Mouse (Mus musculus): ENCODE data around the gene Olfr286. TPM values are rescaled to one million over a fixed set of nuclear protein-coding genes. Genes with fewer than 3 reads are reported as not detected.

Gene Olfr286
- not detected in 2 replicates for polyA plus RNA-seq (2015; fragmentation: Nextera tagmentation; extraction: Ambion mirVana)

- ATAC-seq (ENCODE audit: low read depth) = no peak
- no peaks in the 10 kb centered on the region for H3K27me3 ChIP-seq
- no peak within 1 kb of the TSS for H3K27ac ChIP-seq (replicated peaks)
- WGBS = 92% methylated on average over 4 of the region's 4 CpGs
- no peak within 1 kb of the TSS for H3K9ac ChIP-seq
- H3K36me3 ChIP-seq = no peaks in the 10 kb centered on the region
- H3K4me2 ChIP-seq = no peak within 1 kb of the TSS
- no peaks in the 10 kb centered on the region for H3K4me1 ChIP-seq (replicated peaks)
- no peaks in the 10 kb centered on the region for H3K9me3 ChIP-seq
- H3K4me3 ChIP-seq = no peak within 1 kb of the TSS
Measured at GRCm38 (mm10) chr15:98234350-98234749, at the start of gene Olfr286. Olfr286 (minus strand) TSS chr15:98234450.

DNA sequence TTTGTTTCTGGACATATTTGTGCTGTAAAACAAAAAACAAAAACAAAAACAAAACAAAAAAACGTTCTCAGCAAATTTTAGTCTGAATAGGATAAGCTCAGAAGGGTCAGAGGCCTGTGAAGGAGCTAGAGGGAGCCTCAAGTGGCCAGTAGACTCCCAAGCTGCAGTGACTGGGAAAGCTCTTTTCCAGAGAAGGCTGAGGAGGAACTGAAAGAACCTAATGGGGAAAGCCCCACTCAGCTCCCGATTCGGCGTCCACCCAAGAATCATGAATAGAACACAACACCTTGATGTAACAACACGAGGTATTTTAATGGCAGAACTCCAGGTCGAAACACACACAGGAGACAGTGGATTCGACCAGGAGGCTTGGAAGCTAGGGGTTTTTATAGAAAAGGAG lies 23.5 kb upstream of the Olfr286 start:
- no peak for ATAC-seq (ENCODE audit: low read depth)
- Histone ChIP-seq H3K9me3 (no peaks in the 10 kb centered on the region), H3K27ac (replicated peaks) (no peak overlapping the region), H3K9ac (no peak overlapping the region), H3K36me3 (no peaks in the 10 kb centered on the region), H3K4me3 (no peak overlapping the region), H3K4me2 (no peak overlapping the region), H3K4me1 (replicated peaks) (no peaks in the 10 kb centered on the region), H3K27me3 (no peaks in the 10 kb centered on the region)
- 83% methylated on average over 7 of the region's 7 CpGs for WGBS

DNA sequence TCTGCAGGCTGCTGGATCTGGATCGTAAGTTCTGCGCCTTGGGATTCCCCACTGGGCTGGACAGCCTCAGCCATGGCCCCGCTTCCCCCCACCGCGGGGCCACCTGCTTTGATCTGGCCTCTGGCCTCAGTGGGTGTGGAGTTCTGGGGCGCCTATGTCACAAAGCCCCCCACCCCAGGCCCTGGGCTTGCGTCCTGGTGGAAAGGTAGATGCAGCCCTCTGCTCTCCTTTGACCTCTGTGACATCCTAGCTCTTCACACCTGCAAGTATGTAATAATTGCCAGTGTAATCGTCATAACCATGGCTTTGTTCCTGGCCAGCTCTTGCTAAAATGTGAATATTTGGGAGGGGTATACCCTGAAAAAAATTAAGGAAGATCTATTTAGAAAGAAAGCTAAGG lies 22.9 kb upstream of the Olfr286 start, which contains the start of gene H1fnt:
H1fnt (minus strand) TSS at position 101 of the 400 bp plus-strand sequence.
- H3K4me2 ChIP-seq = no peak within 1 kb of the TSS
- WGBS = 81% methylated on average over 8 of the region's 8 CpGs
- no peak within 1 kb of the TSS for H3K27ac ChIP-seq (replicated peaks)
- no peak within 1 kb of the TSS for H3K4me3 ChIP-seq
- no peaks in the 10 kb centered on the region for H3K9me3 ChIP-seq
- no peak for ATAC-seq (ENCODE audit: low read depth)
- H3K4me1 ChIP-seq (replicated peaks) = no peaks in the 10 kb centered on the region
- no peaks in the 10 kb centered on the region for H3K36me3 ChIP-seq
- no peaks in the 10 kb centered on the region for H3K27me3 ChIP-seq
- no peak within 1 kb of the TSS for H3K9ac ChIP-seq

GRCm38 (mm10) chr15:98256271-98256670 lies 22.0 kb upstream of the Olfr286 start:
- no peak overlapping the region for H3K4me2 ChIP-seq
- no peaks in the 10 kb centered on the region for H3K27me3 ChIP-seq
- no peak for ATAC-seq (ENCODE audit: low read depth)
- H3K4me3 ChIP-seq = no peak overlapping the region
- WGBS = 96% methylated on average over 13 of the region's 13 CpGs
- no peaks in the 10 kb centered on the region for H3K4me1 ChIP-seq (replicated peaks)
- H3K9me3 ChIP-seq = no peaks in the 10 kb centered on the region
- H3K9ac ChIP-seq = no peak overlapping the region
- H3K27ac ChIP-seq (replicated peaks) = no peak overlapping the region
- H3K36me3 ChIP-seq = no peaks in the 10 kb centered on the region

GRCm38 (mm10) chr15:98235442-98235841 lies 1.2 kb upstream of the Olfr286 start:
- no peaks in the 10 kb centered on the region for H3K4me1 ChIP-seq (replicated peaks)
- H3K4me3 ChIP-seq = no peak overlapping the region
- no peaks in the 10 kb centered on the region for H3K9me3 ChIP-seq
- no peaks in the 10 kb centered on the region for H3K36me3 ChIP-seq
- no peak overlapping the region for H3K27ac ChIP-seq (replicated peaks)
- no peak overlapping the region for H3K4me2 ChIP-seq
- WGBS = 91% methylated on average over 4 of the region's 4 CpGs
- no peaks in the 10 kb centered on the region for H3K27me3 ChIP-seq
- H3K9ac ChIP-seq = no peak overlapping the region
- no peak for ATAC-seq (ENCODE audit: low read depth)

DNA sequence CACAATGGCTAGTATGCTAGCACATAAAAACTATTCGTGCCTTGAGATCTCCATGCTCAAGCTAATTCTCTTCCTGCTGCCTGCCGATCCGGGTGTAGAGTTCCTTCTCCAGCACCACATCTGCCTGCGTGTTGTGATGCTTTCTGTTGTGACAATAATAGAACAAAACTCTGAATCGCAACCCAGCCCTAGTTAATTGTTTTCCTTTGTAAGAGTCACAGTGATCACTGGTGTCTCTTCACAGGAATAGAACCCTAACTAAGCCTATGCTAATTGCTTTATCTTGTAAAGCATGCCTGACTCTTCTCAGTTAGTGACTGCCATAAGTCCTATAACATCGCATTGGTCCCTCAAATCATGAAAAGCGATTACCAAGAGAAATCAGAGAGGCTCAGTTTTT lies 8.2 kb downstream of the Olfr286 start:
- 69% methylated on average over 7 of the region's 7 CpGs for WGBS
- no peaks in the 10 kb centered on the region for H3K9me3 ChIP-seq
- H3K36me3 ChIP-seq = no peaks in the 10 kb centered on the region
- no peak overlapping the region for H3K9ac ChIP-seq
- H3K27ac ChIP-seq (replicated peaks) = no peak overlapping the region
- no peaks in the 10 kb centered on the region for H3K4me1 ChIP-seq (replicated peaks)
- H3K4me2 ChIP-seq = no peak overlapping the region
- H3K4me3 ChIP-seq = no peak overlapping the region
- ATAC-seq (ENCODE audit: low read depth) = no peak
- no peaks in the 10 kb centered on the region for H3K27me3 ChIP-seq

DNA sequence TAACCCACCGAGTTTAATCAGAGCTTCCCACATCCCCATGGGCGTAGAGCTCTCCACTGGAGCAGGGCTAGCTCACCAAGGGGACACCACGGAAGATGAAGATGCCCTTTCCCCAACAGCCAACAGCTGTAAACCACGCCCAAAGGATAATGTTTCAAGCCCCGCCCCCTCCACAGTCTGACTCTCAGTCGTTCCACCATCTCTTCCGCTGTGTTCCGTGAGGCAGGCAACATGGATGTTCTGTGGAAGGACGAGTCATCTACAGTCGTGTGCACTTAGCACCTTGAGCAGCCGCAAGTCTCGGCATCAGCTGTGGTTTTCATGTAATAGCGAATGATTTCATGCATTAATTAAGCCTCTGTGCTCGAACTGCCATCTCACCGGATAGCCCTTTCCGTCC lies 8.6 kb downstream of the Olfr286 start:
- Histone ChIP-seq H3K4me1 (replicated peaks) (no peaks in the 10 kb centered on the region), H3K9me3 (no peaks in the 10 kb centered on the region), H3K4me3 (no peak overlapping the region), H3K27me3 (no peaks in the 10 kb centered on the region), H3K36me3 (no peaks in the 10 kb centered on the region), H3K4me2 (no peak overlapping the region), H3K27ac (replicated peaks) (no peak overlapping the region), H3K9ac (no peak overlapping the region)
- 45% methylated on average over 16 of the region's 16 CpGs for WGBS
- ATAC-seq (ENCODE audit: low read depth) = no peak

DNA sequence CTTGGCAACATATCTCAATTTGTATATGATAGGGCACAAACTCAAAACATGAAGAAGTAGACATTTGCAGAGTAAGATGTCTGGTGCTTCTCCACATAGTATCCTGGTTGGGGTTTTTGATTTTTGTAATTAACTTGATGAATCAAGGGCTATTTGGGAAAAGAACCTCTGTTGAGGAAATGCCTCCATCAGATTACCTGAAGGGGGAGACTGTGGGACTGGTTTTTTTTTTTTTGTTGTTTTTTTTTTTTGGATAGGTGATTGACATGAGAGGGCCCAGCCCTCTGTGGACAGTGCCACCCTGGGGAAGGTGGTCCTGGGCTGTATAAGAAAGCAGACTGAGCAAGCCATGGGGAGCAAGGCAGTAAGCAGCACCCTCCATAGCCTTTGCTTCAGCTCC lies 11.9 kb downstream of the Olfr286 start:
- Histone ChIP-seq H3K27me3 (no peaks in the 10 kb centered on the region), H3K9ac (no peak overlapping the region), H3K4me2 (no peak overlapping the region), H3K27ac (replicated peaks) (no peak overlapping the region), H3K9me3 (no peaks in the 10 kb centered on the region), H3K4me1 (replicated peaks) (no peaks in the 10 kb centered on the region), H3K36me3 (no peaks in the 10 kb centered on the region), H3K4me3 (no peak overlapping the region)
- no peak for ATAC-seq (ENCODE audit: low read depth)

- no peak for ATAC-seq (ENCODE audit: low read depth)
- no peaks in the 10 kb centered on the region for H3K36me3 ChIP-seq
- H3K27me3 ChIP-seq = no peaks in the 10 kb centered on the region
- H3K4me3 ChIP-seq = no peak within 1 kb of the TSS
- H3K27ac ChIP-seq (replicated peaks) = no peak within 1 kb of the TSS
- H3K4me2 ChIP-seq = no peak within 1 kb of the TSS
- 69% methylated on average over 4 of the region's 4 CpGs for WGBS
- no peaks in the 10 kb centered on the region for H3K4me1 ChIP-seq (replicated peaks)
- no peak within 1 kb of the TSS for H3K9ac ChIP-seq
- H3K9me3 ChIP-seq = no peaks in the 10 kb centered on the region
Measured at GRCm38 (mm10) chr15:98220877-98221276, 13.4 kb downstream of the Olfr286 start, which contains the start of the genes Gm44579 and Olfr287. Gm44579 (minus strand) TSS chr15:98220977. Olfr287 (minus strand) TSS chr15:98221056.

GRCm38 (mm10) chr15:98214130-98214529 lies 20.1 kb downstream of the Olfr286 start:
- no peaks in the 10 kb centered on the region for H3K9me3 ChIP-seq
- H3K36me3 ChIP-seq = no peaks in the 10 kb centered on the region
- H3K9ac ChIP-seq = no peak overlapping the region
- no peaks in the 10 kb centered on the region for H3K27me3 ChIP-seq
- no peaks in the 10 kb centered on the region for H3K4me1 ChIP-seq (replicated peaks)
- 73% methylated on average over 5 of the region's 5 CpGs for WGBS
- no peak overlapping the region for H3K4me3 ChIP-seq
- no peak overlapping the region for H3K4me2 ChIP-seq
- no peak for ATAC-seq (ENCODE audit: low read depth)
- H3K27ac ChIP-seq (replicated peaks) = no peak overlapping the region

- no peaks in the 10 kb centered on the region for H3K27me3 ChIP-seq
- H3K36me3 ChIP-seq = no peaks in the 10 kb centered on the region
- ATAC-seq (ENCODE audit: low read depth) = no peak
- H3K27ac ChIP-seq (replicated peaks) = no peak overlapping the region
- H3K9ac ChIP-seq = no peak overlapping the region
- no peak overlapping the region for H3K4me3 ChIP-seq
- H3K4me2 ChIP-seq = no peak overlapping the region
- WGBS = 89% methylated on average over 5 of the region's 5 CpGs
- no peaks in the 10 kb centered on the region for H3K9me3 ChIP-seq
- no peaks in the 10 kb centered on the region for H3K4me1 ChIP-seq (replicated peaks)
Measured at GRCm38 (mm10) chr15:98213336-98213870, 20.8 kb downstream of the Olfr286 start.

DNA sequence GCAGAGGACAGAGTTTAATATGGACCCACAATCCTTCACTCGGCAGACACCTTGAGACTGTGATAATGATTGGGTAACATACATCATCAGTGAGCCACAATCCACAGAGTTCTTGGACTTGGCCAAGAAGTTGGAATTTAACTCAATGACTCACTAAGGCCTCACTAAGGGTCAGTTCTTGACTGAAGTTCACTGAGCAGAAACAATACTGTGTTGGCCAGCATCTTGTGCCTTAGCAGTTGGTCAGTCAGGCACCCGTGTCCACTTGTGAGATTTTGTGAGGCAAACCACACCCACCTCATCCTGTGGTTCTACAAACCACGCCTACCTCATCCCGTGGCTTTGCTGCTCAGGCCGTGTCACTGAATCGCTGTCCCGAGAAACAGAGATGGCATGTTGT lies 24.6 kb downstream of the Olfr286 start:
- no peaks in the 10 kb centered on the region for H3K9me3 ChIP-seq
- H3K4me2 ChIP-seq = no peak overlapping the region
- H3K4me1 ChIP-seq (replicated peaks) = no peaks in the 10 kb centered on the region
- no peaks in the 10 kb centered on the region for H3K36me3 ChIP-seq
- H3K4me3 ChIP-seq = no peak overlapping the region
- ATAC-seq (ENCODE audit: low read depth) = no peak
- no peak overlapping the region for H3K9ac ChIP-seq
- WGBS = 83% methylated on average over 7 of the region's 7 CpGs
- H3K27me3 ChIP-seq = no peaks in the 10 kb centered on the region
- H3K27ac ChIP-seq (replicated peaks) = no peak overlapping the region

GRCm38 (mm10) chr15:98195442-98195841 lies 38.8 kb downstream of the Olfr286 start, which contains the start of gene Olfr288:
Olfr288 (minus strand) TSS chr15:98195542.
- no peak within 1 kb of the TSS for H3K4me2 ChIP-seq
- peaks cover 7% of the 10 kb centered on the region; the same call in 1 of the 2 replicates for H3K9me3 ChIP-seq
- H3K27ac ChIP-seq (replicated peaks) = no peak within 1 kb of the TSS
- no peak within 1 kb of the TSS for H3K4me3 ChIP-seq
- no peaks in the 10 kb centered on the region for H3K4me1 ChIP-seq (replicated peaks)
- no peaks in the 10 kb centered on the region for H3K27me3 ChIP-seq
- H3K9ac ChIP-seq = no peak within 1 kb of the TSS
- no peaks in the 10 kb centered on the region for H3K36me3 ChIP-seq
- no peak for ATAC-seq (ENCODE audit: low read depth)
- WGBS = 70% methylated on average over 3 of the region's 3 CpGs

Measured in neural tube, embryonic 13.5 days (tissue).